Mouse (Mus musculus) CH12.LX (cell line): ENCODE data around the gene Gm5767. TPM values are rescaled to one million over a fixed set of nuclear protein-coding genes. Genes with fewer than 3 reads are reported as not detected.

Experiments used
- DNase-seq: peaks from one replicate; pipeline ENCODE4 v3.0.0-alpha.2; 2013; ENCODE audit errors: extremely low read depth
- H3K27ac ChIP-seq: 2 replicates; pipeline ENCODE4 v1.5.1; 2012; ENCODE audit warnings: low read depth, mild to moderate bottlenecking, control low read depth, moderate library complexity; ENCODE audit not compliant: insufficient read depth
- H3K27me3 ChIP-seq: replicated peaks from 2 replicates; pipeline ENCODE3; 2012; ENCODE audit warnings: inconsistent platforms
- H3K36me3 ChIP-seq, 2 experiments: replicated peaks in 1 of 2; 2 replicates each; pipeline versions ENCODE3 to v1.6.1; 2012; ENCODE audit warnings: inconsistent platforms in 1 of 2, low read length in 1 of 2, mild to moderate bottlenecking in 1 of 2, mixed read lengths in 1 of 2, moderate library complexity in 1 of 2; ENCODE audit not compliant: control insufficient read depth in 1 of 2, insufficient read depth in 1 of 2
- H3K4me1 ChIP-seq, 2 experiments: 2 replicates each; pipeline ENCODE4 v1.6.1; 2012; ENCODE audit warnings: inconsistent platforms in 1 of 2, moderate library complexity in 1 of 2; ENCODE audit not compliant: insufficient read depth in 2 of 2, control insufficient read depth in 1 of 2
- H3K4me2 ChIP-seq: 2 replicates; pipeline ENCODE4 v1.6.1; 2012; ENCODE audit warnings: low read depth, mild to moderate bottlenecking, control low read depth; ENCODE audit not compliant: poor library complexity, insufficient read depth, severe bottlenecking
- H3K4me3 ChIP-seq, 3 experiments: fragments of 150-350 bp in 1 of 3; sonication (generic) in 1 of 3; replicated peaks in 1 of 3; 2 replicates each; pipeline versions ENCODE3 to v1.5.1; 2011 to 2012; ENCODE audit warnings: low read depth in 2 of 3, low read length in 2 of 3, mild to moderate bottlenecking in 2 of 3, moderate library complexity in 2 of 3, control low read depth in 1 of 3, improper control_type of control experiment in 1 of 3, inconsistent platforms in 1 of 3, mixed read lengths in 1 of 3; ENCODE audit not compliant: poor library complexity in 1 of 3
- H3K79me2 ChIP-seq: replicated peaks from 2 replicates; pipeline ENCODE4 v1.6.1; 2012; ENCODE audit warnings: mild to moderate bottlenecking, moderate library complexity; ENCODE audit not compliant: control insufficient read depth, poor library complexity, insufficient read depth, severe bottlenecking; ENCODE audit errors: extremely low read depth
- H3K9ac ChIP-seq: 2 replicates; pipeline ENCODE4 v1.6.1; 2012; ENCODE audit warnings: low read depth, mild to moderate bottlenecking, control low read depth, moderate library complexity; ENCODE audit not compliant: insufficient read depth
- H3K9me3 ChIP-seq: replicated peaks from 2 replicates; pipeline ENCODE3; 2012; ENCODE audit warnings: low read length, inconsistent platforms, mixed read lengths
- BHLHE40 ChIP-seq: IDR thresholded peaks from 2 replicates; pipeline ENCODE4 v1.6.1; 2011; ENCODE audit warnings: mild to moderate bottlenecking, low read depth, low read length, improper control_type of control experiment
- CHD1 ChIP-seq: IDR thresholded peaks from 2 replicates; pipeline ENCODE4 v1.6.1; 2012; ENCODE audit warnings: low read depth, low read length, improper control_type of control experiment, inconsistent platforms
- CTCF ChIP-seq, 2 experiments: IDR thresholded peaks in 1 of 2; conservative IDR thresholded peaks in 1 of 2; 2 replicates each; pipeline ENCODE4 v1.5.1; 2011 to 2012; ENCODE audit warnings: low read depth in 2 of 2, low read length in 2 of 2, improper control_type of control experiment in 1 of 2, inconsistent platforms in 1 of 2, mild to moderate bottlenecking in 1 of 2, moderate library complexity in 1 of 2
- E2F4 ChIP-seq: IDR thresholded peaks from 2 replicates; pipeline ENCODE4 v1.6.1; 2011; ENCODE audit warnings: low read depth, low read length, improper control_type of control experiment; ENCODE audit not compliant: insufficient replicate concordance
- ELF1 ChIP-seq: IDR thresholded peaks from 2 replicates; pipeline ENCODE4 v1.6.1; 2014; ENCODE audit warnings: low read depth, mild to moderate bottlenecking, inconsistent platforms, low read length, improper control_type of control experiment
- EP300 ChIP-seq: IDR thresholded peaks from 2 replicates; pipeline ENCODE4 v1.6.1; 2011; ENCODE audit warnings: low read length, improper control_type of control experiment
- ETS1 ChIP-seq: conservative IDR thresholded peaks from 2 replicates; pipeline ENCODE4 v1.6.1; 2012; ENCODE audit warnings: low read depth, mild to moderate bottlenecking, inconsistent platforms, low read length, improper control_type of control experiment, moderate library complexity
- GABPA ChIP-seq: IDR thresholded peaks from 2 replicates; pipeline ENCODE4 v1.6.1; 2012; ENCODE audit warnings: low read depth, low read length, improper control_type of control experiment, inconsistent platforms; ENCODE audit not compliant: insufficient replicate concordance
- HCFC1 ChIP-seq: IDR thresholded peaks from 2 replicates; pipeline ENCODE4 v1.6.1; 2012; ENCODE audit warnings: low read depth, mild to moderate bottlenecking, inconsistent platforms, low read length, improper control_type of control experiment
- JUN ChIP-seq: IDR thresholded peaks from 2 replicates; pipeline ENCODE4 v1.6.1; 2011; ENCODE audit warnings: low read depth, mild to moderate bottlenecking, low read length, improper control_type of control experiment, moderate library complexity; ENCODE audit not compliant: insufficient read depth
- JUND ChIP-seq: conservative IDR thresholded peaks from 2 replicates; pipeline ENCODE4 v1.6.1; 2011; ENCODE audit warnings: low read depth, low read length, improper control_type of control experiment
- KAT2A ChIP-seq: IDR thresholded peaks from 2 replicates; pipeline ENCODE4 v1.6.1; 2012; ENCODE audit warnings: low read length, improper control_type of control experiment, inconsistent platforms; ENCODE audit not compliant: insufficient replicate concordance
- MAFK ChIP-seq: IDR thresholded peaks from 2 replicates; pipeline ENCODE4 v1.6.1; 2011; ENCODE audit warnings: low read length, improper control_type of control experiment; ENCODE audit not compliant: insufficient replicate concordance
- MAX ChIP-seq: IDR thresholded peaks from 2 replicates; pipeline ENCODE4 v1.6.1; 2011; ENCODE audit warnings: low read length, improper control_type of control experiment
- MEF2A ChIP-seq: IDR thresholded peaks from 2 replicates; pipeline ENCODE4 v1.6.1; 2014; ENCODE audit warnings: low read depth, mild to moderate bottlenecking, inconsistent platforms, low read length, improper control_type of control experiment, borderline replicate concordance
- NELFE ChIP-seq: IDR thresholded peaks from 2 replicates; pipeline ENCODE4 v1.6.1; 2011; ENCODE audit warnings: low read depth, low read length, improper control_type of control experiment
- NRF1 ChIP-seq: IDR thresholded peaks from 2 replicates; pipeline ENCODE4 v1.6.1; 2014; ENCODE audit warnings: low read depth, mild to moderate bottlenecking, inconsistent platforms, low read length, improper control_type of control experiment, moderate library complexity
- PAX5 ChIP-seq: IDR thresholded peaks from 2 replicates; pipeline ENCODE4 v1.6.1; 2012; ENCODE audit warnings: low read length, inconsistent platforms, mixed read lengths
- POLR2A ChIP-seq: IDR thresholded peaks from 2 replicates; pipeline ENCODE4 v1.6.1; 2011; ENCODE audit warnings: low read depth, mild to moderate bottlenecking, improper control_type of control experiment, low read length
- POLR2AphosphoS2 ChIP-seq: IDR thresholded peaks from 2 replicates; pipeline ENCODE4 v1.6.1; 2011; ENCODE audit warnings: low read depth, low read length, improper control_type of control experiment
- RAD21 ChIP-seq: IDR thresholded peaks from 2 replicates; pipeline ENCODE4 v1.6.1; 2011; ENCODE audit warnings: low read depth, mild to moderate bottlenecking, low read length, improper control_type of control experiment, moderate library complexity
- SIN3A ChIP-seq: IDR thresholded peaks from 2 replicates; pipeline ENCODE4 v1.6.1; 2012; ENCODE audit warnings: low read length, improper control_type of control experiment, inconsistent platforms
- TBP ChIP-seq: conservative IDR thresholded peaks from 2 replicates; pipeline ENCODE4 v1.6.1; 2011; ENCODE audit warnings: low read depth, low read length, improper control_type of control experiment
- TCF12 ChIP-seq: IDR thresholded peaks from 2 replicates; pipeline ENCODE4 v1.6.1; 2014; ENCODE audit warnings: low read depth, mild to moderate bottlenecking, inconsistent platforms, low read length, improper control_type of control experiment
- UBTF ChIP-seq: IDR thresholded peaks from 2 replicates; pipeline ENCODE4 v1.6.1; 2012; ENCODE audit warnings: low read depth, mild to moderate bottlenecking, inconsistent platforms, low read length, improper control_type of control experiment, moderate library complexity
- USF1 ChIP-seq: IDR thresholded peaks from 2 replicates; pipeline ENCODE4 v1.6.1; 2014; ENCODE audit warnings: low read depth, mild to moderate bottlenecking, inconsistent platforms, low read length, improper control_type of control experiment
- USF2 ChIP-seq: conservative IDR thresholded peaks from 2 replicates; pipeline ENCODE4 v1.6.1; 2011; ENCODE audit warnings: low read depth, low read length, improper control_type of control experiment
- ZC3H11A ChIP-seq: IDR thresholded peaks from 2 replicates; pipeline ENCODE4 v1.6.1; 2012; ENCODE audit warnings: low read depth, mild to moderate bottlenecking, inconsistent platforms, low read length, improper control_type of control experiment
- ZKSCAN1 ChIP-seq: IDR thresholded peaks from 2 replicates; pipeline ENCODE4 v1.6.1; 2012; ENCODE audit warnings: low read depth, inconsistent platforms, low read length, improper control_type of control experiment, borderline replicate concordance
- ZMIZ1 ChIP-seq: IDR thresholded peaks from 2 replicates; pipeline ENCODE4 v1.6.1; 2012; ENCODE audit warnings: low read depth, mild to moderate bottlenecking, inconsistent platforms, low read length, improper control_type of control experiment
- dilution Hi-C: fragments of 300-500 bp; cut with MboI; formaldehyde crosslinking; loops from 2 replicates; pipeline ENCODE4 v1.14.3; 2020; ENCODE audit warnings: low sequenced_read_pairs; ENCODE audit not compliant: extremely low pct_unique_long_range_greater_than_20kb, extremely low pct_ligation_motif_present
- in situ Hi-C: fragments of 300-500 bp; cut with MboI; formaldehyde crosslinking; loops from 3 replicates; pipeline ENCODE4 v1.14.3; 2019; ENCODE audit warnings: low sequenced_read_pairs, low pct_ligation_motif_present, low pct_unique_long_range_greater_than_20kb, mixed read lengths
- polyA plus RNA-seq: library from polyadenylated mRNA; unstranded; fragments of >175 nt; gene quantifications from 2 replicates; pipeline ENCODE4 v1.2.1, GENCODE M21; 2012; ENCODE audit warnings: low read depth; ENCODE audit not compliant: insufficient read length
- total RNA-seq, 2 experiments: library from RNA; depleted of rRNA; stranded (reverse); fragments of 300-350 nt in 1 of 2; fragments of >200 nt in 1 of 2; gene quantifications; 2 replicates each; pipeline ENCODE4 v1.2.3; 2012 to 2014

The Gm5767 gene
- total and polyA plus RNA-seq, 3 experiments: not detected

- in situ Hi-C loops: no loop called here
- no peaks in the 10 kb centered on the region for H3K9me3 ChIP-seq
- peaks cover 85% of the 10 kb centered on the region for H3K79me2 ChIP-seq
- H3K27ac ChIP-seq: peak overlapping the region; percentile 56; the same call in 1 of the 2 replicates
- no peak overlapping the region for H3K4me3 ChIP-seq
- TF ChIP-seq MAX (no peak), UBTF (no peak), EP300 (no peak), BHLHE40 (no peak), TBP (no peak), ZKSCAN1 (no peak), NELFE (no peak), JUN (no peak), GABPA (no peak), JUND (no peak), ZMIZ1 (no peak), ELF1 (no peak), USF1 (no peak), KAT2A (no peak), HCFC1 (no peak), ETS1 (no peak), POLR2A (no peak), CHD1 (no peak), RAD21 (no peak), POLR2AphosphoS2 (no peak)
- TF ChIP-seq, all 38 proteins: peak for 0
- peaks cover 55 to 88% of the 10 kb centered on the region in 2 experiments for H3K36me3 ChIP-seq
- no peak overlapping the region for H3K9ac ChIP-seq
- peaks cover 20 to 68% of the 10 kb centered on the region in 2 experiments for H3K4me1 ChIP-seq
- DNase-seq: no peak
- dilution Hi-C loops: no loop called here
- H3K27me3 ChIP-seq: no peaks in the 10 kb centered on the region
- H3K4me2 ChIP-seq: no peak overlapping the region
These were observed 34.3 kb downstream of the Gm5767 start for GRCm38 (mm10) chr16:8714851-8715250.

GRCm38 (mm10) chr16:8715513-8716080 is 35.0 kb downstream of the Gm5767 start:
- in situ Hi-C loops (no loop called here), dilution Hi-C loops (no loop called here)
- Histone ChIP-seq H3K4me1 (peaks cover 20 to 76% of the 10 kb centered on the region in 2 experiments), H3K27ac (peak overlapping the region; percentile 56), H3K9ac (no peak overlapping the region), H3K4me2 (peak overlapping the region; percentile 27), H3K27me3 (no peaks in the 10 kb centered on the region), H3K4me3 (no peak overlapping the region), H3K79me2 (peaks cover 86% of the 10 kb centered on the region), H3K36me3 (peaks cover 47 to 87% of the 10 kb centered on the region in 2 experiments), H3K9me3 (no peaks in the 10 kb centered on the region)
- DNase-seq: peak; percentile 90
- TF ChIP-seq MAFK (peak; percentile 58; the same call in 1 of the 2 replicates), SIN3A (peak; percentile 71), JUN (no peak), ZC3H11A (no peak), UBTF (no peak), MAX (peak; percentile 67), POLR2A (no peak; the same call in 1 of the 2 replicates), ZKSCAN1 (no peak), JUND (no peak), GABPA (no peak), CTCF (conservative IDR thresholded peaks at IDR 0.05 in 1 of 2, IDR thresholded peaks at IDR 0.05 in 1 of 2; ENCODE audit: low read depth in 2 of 2, low read length in 2 of 2) (no peak), TCF12 (peak; percentile 49; the same call in 1 of the 2 replicates), HCFC1 (no peak), NRF1 (no peak), USF2 (no peak), NELFE (no peak; the same call in 1 of the 2 replicates), E2F4 (no peak), USF1 (no peak), BHLHE40 (peak; percentile 97), MEF2A (peak; percentile 61; the same call in 1 of the 2 replicates), KAT2A (peak; percentile 85), PAX5 (no peak), POLR2AphosphoS2 (no peak)
